Mouse (Mus musculus): ENCODE measurements around the gene Lysmd2. TPM values are rescaled to one million over a fixed set of nuclear protein-coding genes. Genes with fewer than 3 reads are reported as not detected.

Gene Lysmd2
- total RNA-seq, 1 experiment from 2014 or later, result 19.0 TPM

Other genes starting within 250 kb of the Lysmd2 start
- 35.2 and 35.8 TPM in 2 replicates for gene Mapk6, start 215.7 kb upstream of the Lysmd2 start, total RNA-seq (2021)
- 19.3 and 26.5 TPM in 2 replicates for gene Leo1, start 184.2 kb upstream of the Lysmd2 start, total RNA-seq (2021)
- 44.1 and 65.6 TPM in 2 replicates for gene Tmod3, start 66.1 kb upstream of the Lysmd2 start, total RNA-seq (2021)
- 8.2 and 13.4 TPM in 2 replicates for gene Tmod2, start 14.4 kb upstream of the Lysmd2 start, total RNA-seq (2021)
- 24.6 and 28.6 TPM in 2 replicates for gene Scg3, start 58.3 kb downstream of the Lysmd2 start, total RNA-seq (2021)
- 3.6 and 4.0 TPM in 2 replicates for gene Bmp5, start 149.6 kb downstream of the Lysmd2 start, total RNA-seq (2021)